ENCODE assay signal across 8 mouse cellular contexts in the genomic region with DNA sequence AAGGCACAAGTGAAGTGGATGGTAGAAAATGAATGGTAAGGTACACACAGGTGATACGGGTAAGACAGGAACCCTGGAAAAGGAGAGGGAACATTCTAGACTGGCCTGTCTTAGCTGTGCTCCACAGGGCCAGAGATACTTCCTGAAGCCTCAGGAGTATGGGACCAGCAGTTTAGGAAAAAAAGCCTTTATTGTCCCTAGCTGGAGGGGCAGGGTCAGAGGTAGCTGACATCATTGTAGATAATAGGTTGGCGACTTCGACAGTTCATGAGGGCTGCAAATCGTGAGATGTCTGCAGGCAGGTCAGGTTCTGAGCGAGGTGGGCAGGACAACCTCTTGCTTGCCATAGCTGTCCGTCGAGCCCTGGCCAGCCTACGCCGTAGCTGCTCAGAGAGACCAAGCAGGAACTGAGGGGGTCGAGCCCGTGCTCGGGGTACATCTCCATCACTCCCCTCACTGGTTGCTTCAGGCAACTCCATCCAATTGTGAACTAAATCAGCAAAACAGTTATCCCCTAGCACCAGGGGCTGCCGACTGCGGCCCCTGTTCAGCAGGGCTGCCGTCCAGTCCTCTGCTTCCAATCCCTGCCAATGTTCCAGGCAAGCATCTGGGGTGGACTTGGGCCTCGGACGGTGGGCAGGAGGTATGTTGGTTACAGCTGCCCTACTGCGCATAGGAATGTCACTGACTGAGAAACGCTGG. TPM values are rescaled to one million over a fixed set of nuclear protein-coding genes. Genes with fewer than 3 reads are reported as not detected.
A peak's percentile ranks its signal among the peaks of the same experiment; 100 is the strongest.
DNase-seq lines count a peak whose midpoint lies in the region; ATAC-seq and TF ChIP-seq lines count a peak whose summit lies in the region.

No protein-coding gene starts in this region.

- H3K9me3 ChIP-seq in embryonic facial prominence, embryonic 14.5 days (ENCODE audit: control insufficient read depth, low read length), result no peaks in the 10 kb centered on the region
- H3K9me3 ChIP-seq in hindbrain, embryonic 16.5 days (ENCODE audit: control insufficient read depth, low read length), result no peaks in the 10 kb centered on the region
- H3K9me3 ChIP-seq in midbrain, embryonic 10.5 days (replicated peaks), result no peaks in the 10 kb centered on the region

- H3K27ac ChIP-seq in kidney, adult 2 months (ENCODE audit: insufficient read depth, low read depth, low read length), result peak overlapping the region; percentile 98
- H3K27ac ChIP-seq in embryonic facial prominence, embryonic 14.5 days (replicated peaks; ENCODE audit: low read depth, low read length), result peak overlapping the region; percentile 98
- H3K27ac ChIP-seq in hindbrain, embryonic 16.5 days (ENCODE audit: low read depth, low read length), result peak overlapping the region; percentile 31
- H3K27ac ChIP-seq in midbrain, embryonic 10.5 days (replicated peaks), result peak overlapping the region; percentile 75

- H3K4me3 ChIP-seq in kidney, adult 2 months (ENCODE audit: insufficient read depth, low read depth, low read length), result peak overlapping the region; percentile 52
- H3K4me3 ChIP-seq in embryonic facial prominence, embryonic 14.5 days (ENCODE audit: low read depth, low read length), result peak overlapping the region; percentile 77
- H3K4me3 ChIP-seq in hindbrain, embryonic 16.5 days (ENCODE audit: low read length), result peak overlapping the region; percentile 76
- H3K4me3 ChIP-seq in midbrain, embryonic 10.5 days, result peak overlapping the region; percentile 68

- no peak for TF ChIP-seq CTCF in kidney, adult 2 months (conservative IDR thresholded peaks at IDR 0.05; ENCODE audit: insufficient read depth, insufficient read length, low read depth, low read length)

- ATAC-seq in embryonic facial prominence, embryonic 14.5 days (ENCODE audit: low read depth), result no peak
- ATAC-seq in hindbrain, embryonic 16.5 days, result no peak

- no peak for TF ChIP-seq POLR2A in kidney, adult 2 months (IDR thresholded peaks at IDR 0.05; ENCODE audit: low read depth, low read length)

- no peak for DNase-seq in kidney, adult 2 months
- DNase-seq in kidney, postnatal 36 days, result no peak
- DNase-seq in embryonic facial prominence, embryonic 14.5 days (ENCODE audit: low spot score), result no peak
- no peak for DNase-seq in midbrain, embryonic 10.5 days (ENCODE audit: low spot score)
- no peak for DNase-seq in natural killer cell, adult 2 months (ENCODE audit: low spot score in 2 of 2)
- no peak for DNase-seq in ovary, adult 18-20 months (ENCODE audit: low spot score)
- DNase-seq in left cerebral cortex, postnatal 25 days (ENCODE audit: low spot score in 2 of 2), result no peak

- intact Hi-C loops in left cerebral cortex, postnatal 25 days (cut with DNase I), result no loop called here

- 51% methylated on average over 19 of the region's 19 CpGs for WGBS in kidney, adult 2 months
- WGBS in embryonic facial prominence, embryonic 14.5 days, result 23% methylated on average over 19 of the region's 19 CpGs
- 71% methylated on average over 19 of the region's 19 CpGs for WGBS in hindbrain, embryonic 16.5 days
- 73% methylated on average over 19 of the region's 19 CpGs for WGBS in midbrain, embryonic 10.5 days

- H3K9ac ChIP-seq in embryonic facial prominence, embryonic 14.5 days (ENCODE audit: low read depth, low read length), result peak overlapping the region; percentile 83
- H3K9ac ChIP-seq in hindbrain, embryonic 16.5 days (ENCODE audit: low read depth, low read length), result peak overlapping the region; percentile 73; the same call in 1 of the 2 replicates

- peak overlapping the region; percentile 74 for H3K4me2 ChIP-seq in embryonic facial prominence, embryonic 14.5 days (ENCODE audit: low read depth, low read length)
- peak overlapping the region; percentile 86 for H3K4me2 ChIP-seq in hindbrain, embryonic 16.5 days (ENCODE audit: low read length)

- H3K27me3 ChIP-seq in kidney, adult 2 months (replicated peaks; ENCODE audit: control insufficient read depth, insufficient read depth, low read length), result no peaks in the 10 kb centered on the region
- H3K27me3 ChIP-seq in embryonic facial prominence, embryonic 14.5 days (replicated peaks; ENCODE audit: control insufficient read depth, insufficient read depth, low read length), result no peaks in the 10 kb centered on the region
- H3K27me3 ChIP-seq in hindbrain, embryonic 16.5 days (replicated peaks; ENCODE audit: control insufficient read depth, insufficient read depth, low read length), result 0 out of 2 replicates have a peak, but pooled peaks cover 3% of the 10 kb centered on the region
- H3K27me3 ChIP-seq in midbrain, embryonic 10.5 days (ENCODE audit: low read depth, poor library complexity, severe bottlenecking), result peaks cover 39% of the 10 kb centered on the region

- no peaks in the 10 kb centered on the region; the same call in 1 of the 2 replicates for H3K4me1 ChIP-seq in kidney, adult 2 months (ENCODE audit: control insufficient read depth, insufficient read depth, low read length)
- peaks cover 38% of the 10 kb centered on the region for H3K4me1 ChIP-seq in embryonic facial prominence, embryonic 14.5 days (ENCODE audit: control insufficient read depth, insufficient read depth, low read length)
- H3K4me1 ChIP-seq in hindbrain, embryonic 16.5 days (ENCODE audit: control insufficient read depth, insufficient read depth, low read depth, low read length), result peaks cover 10% of the 10 kb centered on the region
- H3K4me1 ChIP-seq in midbrain, embryonic 10.5 days, result peaks cover 56% of the 10 kb centered on the region

- no peaks in the 10 kb centered on the region for H3K36me3 ChIP-seq in kidney, adult 2 months (ENCODE audit: control insufficient read depth, insufficient read depth, low read length)
- H3K36me3 ChIP-seq in embryonic facial prominence, embryonic 14.5 days (ENCODE audit: control insufficient read depth, insufficient read depth, low read length), result peaks cover 9% of the 10 kb centered on the region; the same call in 1 of the 2 replicates
- no peaks in the 10 kb centered on the region for H3K36me3 ChIP-seq in hindbrain, embryonic 16.5 days (ENCODE audit: control insufficient read depth, insufficient read depth, low read length)
- H3K36me3 ChIP-seq in midbrain, embryonic 10.5 days, result no peaks in the 10 kb centered on the region

RNA-seq across cellular contexts. Expression of a gene that starts 1.3 kb away (rescaled TPM):
- 0.11 and 0.14 TPM in 2 replicates for polyA plus RNA-seq in kidney, adult 2 months (2012; rRNA removed)
- 5.9 and 6.9 TPM in 2 replicates for polyA plus RNA-seq in embryonic facial prominence, embryonic 14.5 days (2014; fragmentation: Nextera tagmentation; extraction: Ambion mirVana)
- 0.58 and 0.89 TPM in 2 replicates for polyA plus RNA-seq in hindbrain, embryonic 16.5 days (2015; fragmentation: Nextera tagmentation; extraction: Ambion mirVana)
- polyA plus RNA-seq in midbrain, embryonic 10.5 days (2016; fragmentation: Nextera tagmentation; extraction: Ambion mirVana), result 0.83 and 1.2 TPM in 2 replicates
- total RNA-seq in left cerebral cortex, postnatal 25 days (2021), result not detected

RNA-seq across cellular contexts. Expression of a gene that starts 1.5 kb away (rescaled TPM):
- 7.9 and 10.0 TPM in 2 replicates for polyA plus RNA-seq in kidney, adult 2 months (2012; rRNA removed)
- 77.7 and 84.8 TPM in 2 replicates for polyA plus RNA-seq in embryonic facial prominence, embryonic 14.5 days (2014; fragmentation: Nextera tagmentation; extraction: Ambion mirVana)
- polyA plus RNA-seq in hindbrain, embryonic 16.5 days (2015; fragmentation: Nextera tagmentation; extraction: Ambion mirVana), result 18.1 and 18.7 TPM in 2 replicates
- polyA plus RNA-seq in midbrain, embryonic 10.5 days (2016; fragmentation: Nextera tagmentation; extraction: Ambion mirVana), result 29.7 and 32.1 TPM in 2 replicates
- 1 to 10 TPM; 3.9 to 4.0 TPM for total RNA-seq in left cerebral cortex, postnatal 25 days (2021)

RNA-seq across cellular contexts. Expression of a gene that starts 8.1 kb away (rescaled TPM):
- 0.94 and 2.6 TPM in 2 replicates for polyA plus RNA-seq in kidney, adult 2 months (2012; rRNA removed)
- 8.6 and 12.5 TPM in 2 replicates for polyA plus RNA-seq in embryonic facial prominence, embryonic 14.5 days (2014; fragmentation: Nextera tagmentation; extraction: Ambion mirVana)
- 2.4 and 3.3 TPM in 2 replicates for polyA plus RNA-seq in hindbrain, embryonic 16.5 days (2015; fragmentation: Nextera tagmentation; extraction: Ambion mirVana)
- 2.2 and 3.2 TPM in 2 replicates for polyA plus RNA-seq in midbrain, embryonic 10.5 days (2016; fragmentation: Nextera tagmentation; extraction: Ambion mirVana)
- 1 to 10 TPM; 1.5 to 1.9 TPM for total RNA-seq in left cerebral cortex, postnatal 25 days (2021)

RNA-seq across cellular contexts. Expression of a gene that starts 8.9 kb away (rescaled TPM):
- polyA plus RNA-seq in kidney, adult 2 months (2012; rRNA removed), result 42.4 and 43.0 TPM in 2 replicates
- 25.5 and 28.1 TPM in 2 replicates for polyA plus RNA-seq in embryonic facial prominence, embryonic 14.5 days (2014; fragmentation: Nextera tagmentation; extraction: Ambion mirVana)
- polyA plus RNA-seq in hindbrain, embryonic 16.5 days (2015; fragmentation: Nextera tagmentation; extraction: Ambion mirVana), result 8.8 and 9.6 TPM in 2 replicates
- 6.5 and 8.1 TPM in 2 replicates for polyA plus RNA-seq in midbrain, embryonic 10.5 days (2016; fragmentation: Nextera tagmentation; extraction: Ambion mirVana)
- total RNA-seq in left cerebral cortex, postnatal 25 days (2021), result 1 to 10 TPM; 3.1 to 4.6 TPM

RNA-seq across cellular contexts. Expression of a gene that starts 11.9 kb away (rescaled TPM):
- 0.55 and 2.5 TPM in 2 replicates for polyA plus RNA-seq in kidney, adult 2 months (2012; rRNA removed)
- 0.56 TPM in 1 of 2 replicates, not detected in the other for polyA plus RNA-seq in embryonic facial prominence, embryonic 14.5 days (2014; fragmentation: Nextera tagmentation; extraction: Ambion mirVana)
- 0.34 and 1.5 TPM in 2 replicates for polyA plus RNA-seq in hindbrain, embryonic 16.5 days (2015; fragmentation: Nextera tagmentation; extraction: Ambion mirVana)
- polyA plus RNA-seq in midbrain, embryonic 10.5 days (2016; fragmentation: Nextera tagmentation; extraction: Ambion mirVana), result 0.07 TPM in 1 of 2 replicates, not detected in the other
- 1 to 10 TPM; 3.7 to 4.4 TPM for total RNA-seq in left cerebral cortex, postnatal 25 days (2021)

Comparison
In these comparisons a context has a peak if more than half of its experiments do, and no peak if none do; other contexts are left out.
1. H3K27ac ChIP-seq: peak in every context shown above with its lines; median percentile 98 in kidney, adult 2 months; 98 in embryonic facial prominence, embryonic 14.5 days; 75 in midbrain, embryonic 10.5 days; 31 in hindbrain, embryonic 16.5 days.